In the genomic region with DNA sequence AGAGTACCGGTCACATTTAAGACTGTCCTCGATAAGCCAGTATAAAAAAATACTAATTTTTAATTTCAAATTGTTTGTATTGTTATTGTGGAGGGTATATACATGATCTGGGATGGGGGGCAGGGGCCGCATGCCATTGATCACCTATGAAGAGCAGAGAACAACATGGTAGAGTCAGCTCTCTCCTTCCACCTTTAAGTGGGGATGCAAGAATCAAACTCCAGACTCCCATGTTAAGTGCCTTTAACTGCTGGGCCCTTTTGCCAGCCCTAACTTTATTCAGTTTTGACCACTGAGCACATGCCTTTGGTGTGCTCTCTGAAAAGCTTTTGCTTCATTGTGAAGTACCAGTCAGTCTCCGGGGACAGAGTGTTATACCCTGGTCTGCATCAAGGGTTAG, we compare ENCODE assay signal across 19 mouse cellular contexts.
DNase-seq lines count a peak whose midpoint lies in the region; ATAC-seq and TF ChIP-seq lines count a peak whose summit lies in the region.
"Had no signal": no experiment of that assay in that cellular context is flagged by ENCODE, and none has a peak within 500 bp of the region (broad histone marks: within the 10 kb centered on the region; RNA-seq: fewer than 3 reads in every experiment).

No protein-coding gene starts in this region.

- intact Hi-C loops in gastrocnemius, adult 2 months (cut with DNase I), result no loop called here
- intact Hi-C loops in gastrocnemius, postnatal 14 days (cut with DNase I; ENCODE audit: low total_unique reads), result no loop called here

- H3K27me3 ChIP-seq in liver, embryonic 16.5 days (ENCODE audit: control insufficient read depth, insufficient read depth, low read depth, low read length), result no peaks in the 10 kb centered on the region
- peaks cover 3% of the 10 kb centered on the region; the same call in 1 of the 2 replicates for H3K27me3 ChIP-seq in liver, embryonic 11.5 days (replicated peaks; ENCODE audit: control insufficient read depth, insufficient read depth, low read length)
- no peaks in the 10 kb centered on the region for H3K27me3 ChIP-seq in midbrain, embryonic 15.5 days (replicated peaks)
- H3K27me3 ChIP-seq in midbrain, embryonic 13.5 days, result peaks cover 12% of the 10 kb centered on the region
- H3K27me3 ChIP-seq: forebrain, embryonic 15.5 days; heart, embryonic 13.5 days had no signal

- WGBS in liver, embryonic 16.5 days (ENCODE audit: insufficient replicate concordance), result 70% methylated on average over 4 of the region's 4 CpGs
- WGBS in liver, embryonic 11.5 days, result 80% methylated on average over 4 of the region's 4 CpGs
- WGBS in midbrain, embryonic 15.5 days, result 91% methylated on average over 4 of the region's 4 CpGs
- WGBS in midbrain, embryonic 13.5 days, result 93% methylated on average over 4 of the region's 4 CpGs

- H3K9me3 ChIP-seq in liver, embryonic 16.5 days (replicated peaks; ENCODE audit: control insufficient read depth, low read length), result no peaks in the 10 kb centered on the region
- no peaks in the 10 kb centered on the region for H3K9me3 ChIP-seq in liver, embryonic 11.5 days (ENCODE audit: control insufficient read depth, low read length)
- H3K9me3 ChIP-seq in midbrain, embryonic 15.5 days, result no peaks in the 10 kb centered on the region
- no peaks in the 10 kb centered on the region for H3K9me3 ChIP-seq in midbrain, embryonic 13.5 days
- H3K9me3 ChIP-seq: forebrain, embryonic 12.5 days; forebrain, embryonic 15.5 days; heart, embryonic 10.5 days; heart, embryonic 13.5 days had no signal

- no peaks in the 10 kb centered on the region; the same call in none of the 2 replicates for H3K4me1 ChIP-seq in liver, embryonic 16.5 days (ENCODE audit: control insufficient read depth, low read depth, low read length)
- no peaks in the 10 kb centered on the region for H3K4me1 ChIP-seq in liver, embryonic 11.5 days (replicated peaks; ENCODE audit: control insufficient read depth, insufficient read depth, low read length)
- peaks cover 20% of the 10 kb centered on the region for H3K4me1 ChIP-seq in midbrain, embryonic 15.5 days
- peaks cover 32% of the 10 kb centered on the region for H3K4me1 ChIP-seq in midbrain, embryonic 13.5 days (replicated peaks)

- no peak for TF ChIP-seq CTCF in gastrocnemius, adult 2 months (IDR thresholded peaks at IDR 0.05)

- H3K27ac ChIP-seq in gastrocnemius, adult 2 months, result peak overlapping the region; percentile 54
- H3K27ac ChIP-seq in liver, embryonic 16.5 days (ENCODE audit: low read length), result peak overlapping the region; percentile 37; the same call in 1 of the 2 replicates
- H3K27ac ChIP-seq in liver, embryonic 11.5 days (ENCODE audit: low read depth, low read length), result no peak overlapping the region
- no peak overlapping the region for H3K27ac ChIP-seq in midbrain, embryonic 15.5 days
- H3K27ac ChIP-seq in midbrain, embryonic 13.5 days, result no peak overlapping the region
- H3K27ac ChIP-seq: forebrain, embryonic 12.5 days; forebrain, embryonic 15.5 days; heart, embryonic 10.5 days; heart, embryonic 13.5 days; hindbrain, embryonic 14.5 days; hindbrain, postnatal 0 days had no signal

- no peak overlapping the region for H3K9ac ChIP-seq in liver, embryonic 16.5 days (ENCODE audit: low read depth, low read length)
- no peak overlapping the region for H3K9ac ChIP-seq in liver, embryonic 11.5 days (ENCODE audit: low read depth, low read length)
- no peak overlapping the region for H3K9ac ChIP-seq in midbrain, embryonic 15.5 days
- no peak overlapping the region for H3K9ac ChIP-seq in midbrain, embryonic 13.5 days (replicated peaks)
- H3K9ac ChIP-seq: forebrain, embryonic 12.5 days; forebrain, embryonic 15.5 days; heart, embryonic 13.5 days; hindbrain, embryonic 14.5 days had no signal

- H3K4me3 ChIP-seq in gastrocnemius, adult 2 months, result no peak overlapping the region
- no peak overlapping the region for H3K4me3 ChIP-seq in liver, embryonic 16.5 days (ENCODE audit: low read depth, low read length)
- H3K4me3 ChIP-seq in liver, embryonic 11.5 days (ENCODE audit: low read depth, low read length), result no peak overlapping the region
- H3K4me3 ChIP-seq in midbrain, embryonic 15.5 days, result no peak overlapping the region
- H3K4me3 ChIP-seq in midbrain, embryonic 13.5 days (replicated peaks), result no peak overlapping the region
- H3K4me3 ChIP-seq: forebrain, embryonic 12.5 days; forebrain, embryonic 15.5 days; heart, embryonic 10.5 days; heart, embryonic 13.5 days had no signal

- no peaks in the 10 kb centered on the region for H3K36me3 ChIP-seq in liver, embryonic 16.5 days (ENCODE audit: control insufficient read depth, insufficient read depth)
- no peaks in the 10 kb centered on the region for H3K36me3 ChIP-seq in liver, embryonic 11.5 days (ENCODE audit: control insufficient read depth, insufficient read depth, low read length)
- no peaks in the 10 kb centered on the region for H3K36me3 ChIP-seq in midbrain, embryonic 15.5 days (replicated peaks)
- no peaks in the 10 kb centered on the region for H3K36me3 ChIP-seq in midbrain, embryonic 13.5 days
- H3K36me3 ChIP-seq: forebrain, embryonic 12.5 days; forebrain, embryonic 15.5 days; heart, embryonic 10.5 days; heart, embryonic 13.5 days had no signal

- ATAC-seq in liver, embryonic 16.5 days (ENCODE audit: low read depth), result no peak
- no peak for ATAC-seq in liver, embryonic 11.5 days (replicated peaks; ENCODE audit: low FRiP score)
- 0 out of 2 replicates have a peak, but pooled peaks have one; percentile 3 for ATAC-seq in midbrain, embryonic 15.5 days (replicated peaks)
- no peak for ATAC-seq in midbrain, embryonic 13.5 days
- ATAC-seq: forebrain, embryonic 15.5 days; hindbrain, postnatal 0 days had no signal

- no peak overlapping the region for H3K4me2 ChIP-seq in liver, embryonic 16.5 days (ENCODE audit: low read depth, low read length)
- H3K4me2 ChIP-seq in liver, embryonic 11.5 days, result no peak overlapping the region
- H3K4me2 ChIP-seq in midbrain, embryonic 15.5 days, result no peak overlapping the region
- no peak overlapping the region for H3K4me2 ChIP-seq in midbrain, embryonic 13.5 days (replicated peaks)
- H3K4me2 ChIP-seq: forebrain, embryonic 12.5 days; forebrain, embryonic 15.5 days; heart, embryonic 13.5 days; hindbrain, embryonic 14.5 days had no signal

- DNase-seq in gastrocnemius, adult 2 months, result no peak
- DNase-seq in gastrocnemius, postnatal 14 days, result no peak
- DNase-seq in liver, embryonic 11.5 days (ENCODE audit: low spot score), result no peak
- DNase-seq: cerebellum, adult 18-20 months; cerebellum, adult 9-10 months; cerebellum, postnatal 14 days; gastrocnemius, postnatal 10 days; heart, adult 18-20 months; heart, postnatal 14 days; heart, postnatal 4 days had no signal

Comparison
In these comparisons a context has a peak if more than half of its experiments do, and no peak if none do; other contexts are left out.
1. H3K27ac ChIP-seq: peak in gastrocnemius, adult 2 months (single experiment) and liver, embryonic 16.5 days (single experiment); none in liver, embryonic 11.5 days (single experiment), midbrain, embryonic 15.5 days (single experiment) and midbrain, embryonic 13.5 days (single experiment).